Mouse (Mus musculus) heart, embryonic 13.5 days (tissue): ENCODE results near the gene Mybpc2. TPM values are rescaled to one million over a fixed set of nuclear protein-coding genes. Genes with fewer than 3 reads are reported as not detected.

Experiments
- ATAC-seq: fragments of 200-750 bp; cut with Nextera tagmentation; 2 replicates; pipeline ENCODE4 v1.8.0; 2017; ENCODE audit warnings: moderate TSS enrichment; ENCODE audit not compliant: insufficient number of reproducible peaks, low FRiP score, low TSS enrichment; ENCODE audit errors: extremely low read depth
- H3K27ac ChIP-seq: fragments of 300-500 bp; sonication (generic); replicated peaks from 2 replicates; pipeline ENCODE4 v1.5.1; 2015; ENCODE audit warnings: moderate library complexity, mild to moderate bottlenecking, inconsistent platforms
- H3K27me3 ChIP-seq: fragments of 300-500 bp; sonication (generic); replicated peaks from 2 replicates; pipeline ENCODE4 v1.6.1; 2015; ENCODE audit warnings: mild to moderate bottlenecking, inconsistent platforms
- H3K36me3 ChIP-seq: fragments of 300-500 bp; sonication (generic); 2 replicates; pipeline ENCODE4 v1.6.1; 2015; ENCODE audit warnings: mild to moderate bottlenecking, inconsistent platforms
- H3K4me1 ChIP-seq: fragments of 300-500 bp; sonication (generic); 2 replicates; pipeline ENCODE4 v1.6.1; 2015; ENCODE audit warnings: inconsistent platforms
- H3K4me2 ChIP-seq: fragments of 300-500 bp; sonication (generic); 2 replicates; pipeline ENCODE4 v1.6.1; 2015; ENCODE audit warnings: inconsistent platforms, mild to moderate bottlenecking, moderate library complexity
- H3K4me3 ChIP-seq: fragments of 300-500 bp; sonication (generic); 2 replicates; pipeline ENCODE4 v1.5.1; 2015; ENCODE audit warnings: moderate library complexity, mild to moderate bottlenecking, inconsistent platforms
- H3K9ac ChIP-seq: fragments of 300-500 bp; sonication (generic); 2 replicates; pipeline ENCODE4 v1.6.1; 2015; ENCODE audit warnings: inconsistent platforms, mild to moderate bottlenecking, moderate library complexity
- H3K9me3 ChIP-seq: fragments of 300-500 bp; sonication (generic); 2 replicates; pipeline ENCODE4 v1.6.1; 2016; ENCODE audit warnings: inconsistent platforms
- WGBS: fragments of 180-500 bp; shearing (Covaris S2); methylation state at CpG from one replicate; pipeline ENCODE4 v1.1.7; 2015; ENCODE audit warnings: mixed read lengths; 5-methylcytosine and 5-hydroxymethylcytosine counted together
- polyA plus RNA-seq: library from polyadenylated mRNA; unstranded; fragments of >200 nt; fragmentation: Nextera tagmentation; extraction: Ambion mirVana; gene quantifications from 2 replicates; pipeline ENCODE4 v1.2.1, GENCODE M21; 2015

Mybpc2 gene
- polyA plus RNA-seq, 1 experiment from 2014 or later = 2.4 TPM

DNA sequence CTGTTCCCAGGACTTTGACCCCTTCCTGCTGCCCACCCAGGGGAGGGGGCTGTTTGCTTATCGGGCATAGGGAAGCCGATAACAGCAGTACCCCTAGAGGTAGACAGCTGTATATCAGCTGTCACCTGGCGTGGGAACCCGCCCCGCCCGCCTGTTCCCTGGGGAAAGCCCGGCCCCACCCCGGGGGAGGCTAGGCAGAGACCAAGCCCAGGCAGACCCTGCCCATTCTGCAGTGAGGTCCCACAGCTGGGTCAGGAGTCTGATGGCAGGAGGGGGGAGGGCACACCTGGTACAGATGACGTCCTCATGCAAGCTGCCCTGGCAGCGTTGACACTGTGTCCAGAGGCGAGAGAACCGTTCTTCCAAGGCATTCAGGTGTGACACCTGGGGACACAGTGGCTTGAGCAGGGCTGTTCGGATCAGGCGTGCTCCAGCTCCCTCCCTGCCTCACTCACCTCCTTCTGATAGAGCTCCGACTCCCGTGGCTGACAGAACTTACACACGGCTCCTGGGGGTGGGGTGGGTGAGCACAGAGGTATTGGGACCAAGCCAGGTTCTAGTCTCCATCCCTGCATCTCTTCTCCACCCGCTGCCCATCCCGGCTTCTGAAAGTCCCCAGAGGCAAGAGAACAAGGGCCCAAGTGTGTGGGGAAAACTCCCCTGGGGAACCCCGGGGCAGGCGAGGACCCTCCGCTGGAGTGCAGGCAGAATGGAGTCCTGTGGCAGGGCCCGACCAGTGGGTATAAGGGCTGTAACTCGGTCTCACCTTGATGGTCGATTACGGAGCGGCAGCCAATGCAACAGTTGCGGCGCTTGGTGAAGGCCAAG lies 8.7 kb upstream of the Mybpc2 start:
- ATAC-seq = no peak
- Histone ChIP-seq H3K4me3 (no peak overlapping the region), H3K27me3 (peaks cover 23% of the 10 kb centered on the region), H3K4me1 (peaks cover 16% of the 10 kb centered on the region), H3K36me3 (peaks cover 61% of the 10 kb centered on the region), H3K4me2 (no peak overlapping the region), H3K27ac (no peak overlapping the region), H3K9me3 (no peaks in the 10 kb centered on the region), H3K9ac (no peak overlapping the region)
- WGBS = 81% methylated on average over 29 of the region's 29 CpGs

DNA sequence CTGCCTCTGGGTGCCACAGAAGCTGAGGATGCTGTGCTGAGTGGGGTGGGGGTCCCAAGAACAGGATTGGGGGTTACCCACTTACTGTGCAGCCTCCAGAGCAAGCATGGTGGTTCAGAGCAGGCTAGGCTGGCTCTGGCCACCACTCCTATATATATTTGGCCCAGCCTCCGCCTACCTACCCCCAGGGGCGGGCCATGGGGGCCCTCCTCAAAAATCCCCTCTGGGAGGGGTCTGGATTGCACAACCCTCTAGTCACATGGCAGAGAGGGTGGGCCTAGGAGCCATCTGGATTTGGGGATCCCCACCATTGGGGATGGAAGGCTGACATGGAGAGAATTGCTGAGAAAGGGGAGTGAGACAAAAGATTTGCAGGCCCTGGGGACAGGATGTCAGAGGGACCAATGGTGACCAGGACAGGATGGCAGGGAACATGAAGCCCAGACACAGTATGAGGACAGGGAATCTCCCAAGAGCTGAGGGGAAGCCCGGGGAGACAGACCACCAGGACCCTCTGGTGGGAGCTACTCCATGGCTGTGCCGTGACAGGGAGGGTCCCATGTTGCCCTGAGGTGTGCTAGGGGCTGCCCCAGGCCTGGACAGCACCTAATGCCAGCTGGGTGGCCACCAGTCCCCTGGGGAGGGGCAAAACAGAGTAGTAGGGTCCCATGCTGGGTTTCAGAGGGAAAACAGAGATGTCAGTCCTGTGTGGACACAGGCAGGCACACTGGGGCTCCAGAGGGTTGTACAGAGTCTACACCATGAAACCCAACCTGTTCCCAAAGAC lies 7.7 kb upstream of the Mybpc2 start, which contains the start of gene Spib:
Spib (minus strand) TSS at position 126 of the 787 bp plus-strand sequence.
- 77% methylated on average over 4 of the region's 4 CpGs for WGBS

DNA sequence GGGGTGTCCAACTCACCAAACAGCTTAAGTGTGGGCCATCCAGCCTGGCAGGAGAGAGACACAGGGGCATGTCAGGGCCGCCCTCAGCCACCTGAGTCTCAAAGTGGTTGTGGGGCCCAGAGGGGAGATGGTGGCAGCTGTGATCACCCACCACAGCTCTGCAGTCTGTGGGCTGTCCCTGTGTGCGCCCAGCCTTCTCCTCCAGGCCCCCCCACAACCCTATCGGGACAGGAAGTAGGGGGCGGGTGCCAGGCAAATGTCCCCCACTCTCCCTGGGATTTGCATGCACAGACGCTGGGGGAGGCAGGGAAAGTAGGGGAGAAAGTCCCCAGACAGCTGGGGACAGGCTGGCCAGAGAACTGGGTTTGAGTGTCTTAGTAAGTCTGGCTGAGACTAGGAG lies 6.8 kb upstream of the Mybpc2 start:
- peaks cover 43% of the 10 kb centered on the region for H3K36me3 ChIP-seq
- peaks cover 12% of the 10 kb centered on the region for H3K4me1 ChIP-seq
- ATAC-seq = no peak
- no peak overlapping the region for H3K4me2 ChIP-seq
- H3K9ac ChIP-seq = no peak overlapping the region
- H3K27ac ChIP-seq = no peak overlapping the region
- no peaks in the 10 kb centered on the region for H3K9me3 ChIP-seq
- no peak overlapping the region for H3K4me3 ChIP-seq
- WGBS = 29% methylated on average over 5 of the region's 5 CpGs
- H3K27me3 ChIP-seq = peaks cover 39% of the 10 kb centered on the region

More for the DNA sequence above, 7.7 kb upstream of the Mybpc2 start, which contains the start of gene Spib:
- ATAC-seq = no peak
- H3K36me3 ChIP-seq = peaks cover 51% of the 10 kb centered on the region
- no peak within 1 kb of the TSS for H3K4me3 ChIP-seq
- H3K4me1 ChIP-seq = peaks cover 21% of the 10 kb centered on the region
- H3K9ac ChIP-seq = no peak within 1 kb of the TSS
- no peaks in the 10 kb centered on the region for H3K9me3 ChIP-seq
- no peak within 1 kb of the TSS for H3K4me2 ChIP-seq
- H3K27me3 ChIP-seq = peaks cover 30% of the 10 kb centered on the region
- H3K27ac ChIP-seq = no peak within 1 kb of the TSS

DNA sequence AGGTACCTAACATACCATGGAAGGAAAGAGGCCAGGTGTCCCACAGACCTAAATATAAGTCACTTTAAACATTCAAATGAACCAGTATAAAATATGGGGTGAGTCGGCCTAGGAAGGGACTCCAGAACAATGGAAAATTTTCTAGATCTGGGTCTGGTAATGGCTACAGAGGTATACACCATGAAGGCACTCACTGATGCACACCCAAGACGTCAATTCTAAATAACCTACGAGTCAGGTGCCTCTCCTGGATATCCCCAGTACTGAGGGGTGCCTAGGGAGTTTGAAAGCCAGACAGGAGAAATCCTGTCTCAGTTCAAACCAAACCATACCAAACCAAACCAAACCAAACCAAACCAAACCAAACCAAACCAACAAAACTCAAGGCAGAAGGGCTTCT lies 6.1 kb upstream of the Mybpc2 start:
- peaks cover 46% of the 10 kb centered on the region for H3K27me3 ChIP-seq

DNA sequence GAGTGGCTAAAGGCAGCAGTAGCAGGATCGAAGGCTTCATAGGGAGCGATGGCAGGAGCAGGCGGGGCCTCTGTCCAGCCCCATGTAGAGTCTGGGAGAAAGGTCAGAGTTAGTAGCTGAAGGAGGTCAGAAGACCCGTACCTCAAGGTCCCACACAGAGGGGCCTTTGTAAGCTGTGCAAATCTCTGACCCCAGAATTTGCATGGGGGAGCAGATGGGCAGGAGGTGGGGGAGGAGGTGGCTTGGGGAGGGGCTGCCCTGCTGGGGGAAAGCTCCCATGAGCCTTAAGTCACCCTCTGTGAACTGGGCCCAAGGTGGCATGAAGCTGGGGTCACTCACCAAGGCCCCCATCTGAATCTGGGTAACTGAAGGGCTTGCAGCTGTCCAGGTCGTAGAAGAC lies 5.1 kb upstream of the Mybpc2 start:
- H3K27ac ChIP-seq = no peak overlapping the region
- H3K4me1 ChIP-seq = peaks cover 22% of the 10 kb centered on the region

More for the DNA sequence above, 6.1 kb upstream of the Mybpc2 start:
- ATAC-seq = no peak
- Histone ChIP-seq H3K9me3 (no peaks in the 10 kb centered on the region), H3K36me3 (peaks cover 36% of the 10 kb centered on the region), H3K4me1 (peaks cover 12% of the 10 kb centered on the region), H3K4me3 (no peak overlapping the region), H3K4me2 (no peak overlapping the region), H3K27ac (no peak overlapping the region), H3K9ac (no peak overlapping the region)
- WGBS = 73% methylated on average over 3 of the region's 3 CpGs

GRCm38 (mm10) chr7:44527483-44528398 lies 3.3 kb upstream of the Mybpc2 start:
- Histone ChIP-seq H3K27me3 (peaks cover 74% of the 10 kb centered on the region), H3K4me3 (peak overlapping the region; percentile 47), H3K27ac (no peak overlapping the region), H3K4me2 (peak overlapping the region; percentile 73), H3K9ac (peak overlapping the region; percentile 76), H3K4me1 (peaks cover 25% of the 10 kb centered on the region), H3K36me3 (peaks cover 8% of the 10 kb centered on the region), H3K9me3 (no peaks in the 10 kb centered on the region)
- ATAC-seq = no peak
- 6% methylated on average over 40 of the region's 40 CpGs for WGBS

More for the DNA sequence above, 5.1 kb upstream of the Mybpc2 start:
- no peak overlapping the region for H3K4me2 ChIP-seq
- ATAC-seq = no peak
- H3K36me3 ChIP-seq = peaks cover 26% of the 10 kb centered on the region
- H3K9ac ChIP-seq = no peak overlapping the region
- H3K27me3 ChIP-seq = peaks cover 56% of the 10 kb centered on the region
- no peak overlapping the region for H3K4me3 ChIP-seq
- no peaks in the 10 kb centered on the region for H3K9me3 ChIP-seq
- WGBS = 52% methylated on average over 5 of the region's 5 CpGs

- H3K27me3 ChIP-seq = peaks cover 85% of the 10 kb centered on the region
- no peak overlapping the region for H3K4me2 ChIP-seq
- 83% methylated on average over 14 of the region's 14 CpGs for WGBS
- no peak overlapping the region for H3K4me3 ChIP-seq
- H3K9me3 ChIP-seq = no peaks in the 10 kb centered on the region
- no peak for ATAC-seq
- H3K27ac ChIP-seq = no peak overlapping the region
- H3K36me3 ChIP-seq = no peaks in the 10 kb centered on the region
- H3K9ac ChIP-seq = no peak overlapping the region
- peaks cover 26% of the 10 kb centered on the region for H3K4me1 ChIP-seq
These were observed 2.1 kb upstream of the Mybpc2 start for GRCm38 (mm10) chr7:44526414-44527154.

- Histone ChIP-seq H3K27ac (0 out of 2 replicates have a peak overlapping the region, but pooled peaks have one; percentile 7), H3K4me1 (peaks cover 28% of the 10 kb centered on the region), H3K36me3 (no peaks in the 10 kb centered on the region), H3K9ac (peak overlapping the region; percentile 65), H3K27me3 (peaks cover 96% of the 10 kb centered on the region), H3K4me2 (peak overlapping the region; percentile 57), H3K9me3 (no peaks in the 10 kb centered on the region), H3K4me3 (peak overlapping the region; percentile 34)
- 10% methylated on average over 22 of the region's 22 CpGs for WGBS
- no peak; the same call in 1 of the 2 replicates for ATAC-seq
These were observed 823 bp upstream of the Mybpc2 start for GRCm38 (mm10) chr7:44525126-44525832.

DNA sequence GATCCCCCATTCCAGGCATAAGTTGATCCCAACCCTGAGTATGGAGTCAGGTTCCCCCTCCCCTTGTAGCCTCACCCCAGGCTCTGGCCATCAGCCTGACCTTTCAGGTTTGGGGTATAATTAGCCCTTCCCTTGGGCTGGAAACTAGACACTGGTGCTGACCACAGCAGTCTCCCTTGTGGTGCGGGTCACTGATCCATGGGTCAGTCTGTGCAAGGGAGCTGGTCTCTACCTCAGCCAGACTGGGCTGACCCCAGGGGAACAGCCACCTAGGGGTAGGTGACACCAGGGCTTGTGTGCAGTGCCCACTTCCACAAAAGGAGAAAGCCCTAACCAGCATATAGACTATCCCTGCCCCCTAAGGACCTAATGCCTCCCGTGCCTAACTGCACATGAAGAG lies 1.4 kb downstream of the Mybpc2 start:
- WGBS = 63% methylated on average over 2 of the region's 2 CpGs

GRCm38 (mm10) chr7:44521710-44522109 lies 2.7 kb downstream of the Mybpc2 start:
- peaks cover 89% of the 10 kb centered on the region for H3K27me3 ChIP-seq
- no peak overlapping the region for H3K27ac ChIP-seq
- peaks cover 19% of the 10 kb centered on the region for H3K4me1 ChIP-seq
- WGBS = 2% methylated on average over 20 of the region's 20 CpGs
- no peak for ATAC-seq
- no peaks in the 10 kb centered on the region for H3K36me3 ChIP-seq
- H3K9ac ChIP-seq = peak overlapping the region; percentile 63
- peak overlapping the region; percentile 51 for H3K4me2 ChIP-seq
- no peaks in the 10 kb centered on the region for H3K9me3 ChIP-seq
- H3K4me3 ChIP-seq = 0 out of 2 replicates have a peak overlapping the region, but pooled peaks have one; percentile 11

More for the DNA sequence above, 1.4 kb downstream of the Mybpc2 start:
- H3K4me1 ChIP-seq = peaks cover 23% of the 10 kb centered on the region
- no peak overlapping the region for H3K4me3 ChIP-seq
- no peak for ATAC-seq
- peaks cover 90% of the 10 kb centered on the region for H3K27me3 ChIP-seq
- H3K9me3 ChIP-seq = no peaks in the 10 kb centered on the region
- no peak overlapping the region for H3K4me2 ChIP-seq
- H3K27ac ChIP-seq = no peak overlapping the region
- no peak overlapping the region for H3K9ac ChIP-seq
- H3K36me3 ChIP-seq = no peaks in the 10 kb centered on the region
